Mouse (Mus musculus) megakaryocyte, embryonic 14.5 days (primary cell): Measurements from ENCODE around the gene Txn1. TPM values are rescaled to one million over a fixed set of nuclear protein-coding genes. Genes with fewer than 3 reads are reported as not detected.

Experiments
- H3K27me3 ChIP-seq: replicated peaks from 2 replicates; pipeline ENCODE3; 2012; ENCODE audit warnings: inconsistent platforms
- H3K36me3 ChIP-seq: replicated peaks from 2 replicates; pipeline ENCODE3; 2012; ENCODE audit warnings: low read length, inconsistent platforms, mixed read lengths
- H3K4me1 ChIP-seq: 2 replicates; pipeline ENCODE4 v1.6.1; 2012; ENCODE audit warnings: inconsistent platforms
- H3K4me3 ChIP-seq: replicated peaks from 2 replicates; pipeline ENCODE3; 2012; ENCODE audit warnings: moderate library complexity, mild to moderate bottlenecking, inconsistent platforms
- H3K9me3 ChIP-seq: 2 replicates; pipeline ENCODE4 v1.6.1; 2012; ENCODE audit warnings: inconsistent platforms
- FLI1 ChIP-seq: IDR thresholded peaks from 2 replicates; pipeline ENCODE4 v1.6.1; 2012; ENCODE audit warnings: low read length, inconsistent platforms, mixed read lengths
- GATA1 ChIP-seq: IDR thresholded peaks from 3 replicates; pipeline ENCODE4 v1.6.1; 2012; ENCODE audit warnings: mixed read lengths, low read length, inconsistent platforms, borderline replicate concordance
- polyA plus RNA-seq: library from polyadenylated mRNA; stranded (reverse); fragments of >175 nt; gene quantifications from 2 replicates; pipeline ENCODE4 v1.2.3, GENCODE M21; 2012; ENCODE audit warnings: low replicate concordance; ENCODE audit not compliant: insufficient read depth

Txn1 gene
- polyA plus RNA-seq, 1 experiment: 23.7 TPM

- H3K4me3 ChIP-seq: peak overlapping the region; percentile 99
- H3K4me1 ChIP-seq: peaks cover 48% of the 10 kb centered on the region
- H3K27me3 ChIP-seq: no peaks in the 10 kb centered on the region
- no peaks in the 10 kb centered on the region for H3K9me3 ChIP-seq
- no peak for TF ChIP-seq FLI1
- no peak for TF ChIP-seq GATA1
- peaks cover 11% of the 10 kb centered on the region for H3K36me3 ChIP-seq
Observed at GRCm38 (mm10) chr4:57958098-57958497, 1.9 kb upstream of the Txn1 start.

- H3K4me3 ChIP-seq: peak overlapping the region; percentile 99
- peaks cover 54% of the 10 kb centered on the region for H3K4me1 ChIP-seq
- no peak for TF ChIP-seq GATA1
- no peak for TF ChIP-seq FLI1
- no peaks in the 10 kb centered on the region for H3K9me3 ChIP-seq
- no peaks in the 10 kb centered on the region for H3K27me3 ChIP-seq
- H3K36me3 ChIP-seq: peaks cover 14% of the 10 kb centered on the region
Observed at GRCm38 (mm10) chr4:57957200-57958085, 1.2 kb upstream of the Txn1 start.

- Histone ChIP-seq H3K9me3 (peaks cover 4% of the 10 kb centered on the region; the same call in 1 of the 2 replicates), H3K36me3 (peaks cover 33% of the 10 kb centered on the region), H3K27me3 (no peaks in the 10 kb centered on the region), H3K4me3 (peak overlapping the region; percentile 99), H3K4me1 (peaks cover 51% of the 10 kb centered on the region)
- TF ChIP-seq GATA1 (no peak), FLI1 (no peak)
Observed at GRCm38 (mm10) chr4:57955544-57955958, 660 bp downstream of the Txn1 start.

GRCm38 (mm10) chr4:57954991-57955390 lies 1.2 kb downstream of the Txn1 start:
- Histone ChIP-seq H3K36me3 (peaks cover 39% of the 10 kb centered on the region), H3K4me3 (peak overlapping the region; percentile 99), H3K4me1 (peaks cover 51% of the 10 kb centered on the region)

GRCm38 (mm10) chr4:57954580-57954979 lies 1.6 kb downstream of the Txn1 start:
- peak overlapping the region; percentile 99 for H3K4me3 ChIP-seq
- H3K4me1 ChIP-seq: peaks cover 54% of the 10 kb centered on the region
- H3K36me3 ChIP-seq: peaks cover 43% of the 10 kb centered on the region
- TF ChIP-seq FLI1 (no peak), GATA1 (no peak)
- peaks cover 4% of the 10 kb centered on the region; the same call in 1 of the 2 replicates for H3K9me3 ChIP-seq
- H3K27me3 ChIP-seq: no peaks in the 10 kb centered on the region

More at GRCm38 (mm10) chr4:57954991-57955390, 1.2 kb downstream of the Txn1 start:
- no peak for TF ChIP-seq GATA1
- no peak for TF ChIP-seq FLI1
- Histone ChIP-seq H3K9me3 (peaks cover 4% of the 10 kb centered on the region; the same call in 1 of the 2 replicates), H3K27me3 (no peaks in the 10 kb centered on the region)

- H3K9me3 ChIP-seq: peaks cover 4% of the 10 kb centered on the region; the same call in 1 of the 2 replicates
- TF ChIP-seq FLI1 (no peak), GATA1 (no peak)
- peaks cover 51% of the 10 kb centered on the region for H3K36me3 ChIP-seq
- H3K4me1 ChIP-seq: peaks cover 49% of the 10 kb centered on the region
- peak overlapping the region; percentile 74 for H3K4me3 ChIP-seq
- no peaks in the 10 kb centered on the region for H3K27me3 ChIP-seq
Observed at GRCm38 (mm10) chr4:57953796-57954195, 2.4 kb downstream of the Txn1 start.

GRCm38 (mm10) chr4:57952891-57953290 lies 3.3 kb downstream of the Txn1 start:
- peaks cover 60% of the 10 kb centered on the region for H3K36me3 ChIP-seq
- H3K4me3 ChIP-seq: no peak overlapping the region
- H3K9me3 ChIP-seq: peaks cover 4% of the 10 kb centered on the region; the same call in 1 of the 2 replicates
- H3K27me3 ChIP-seq: no peaks in the 10 kb centered on the region
- TF ChIP-seq GATA1 (no peak), FLI1 (no peak)
- H3K4me1 ChIP-seq: peaks cover 47% of the 10 kb centered on the region

- H3K9me3 ChIP-seq: peaks cover 4% of the 10 kb centered on the region; the same call in 1 of the 2 replicates
- H3K27me3 ChIP-seq: no peaks in the 10 kb centered on the region
- no peak for TF ChIP-seq GATA1
- TF ChIP-seq FLI1: no peak
- H3K4me3 ChIP-seq: peak overlapping the region; percentile 38
- peaks cover 46% of the 10 kb centered on the region for H3K4me1 ChIP-seq
- H3K36me3 ChIP-seq: peaks cover 64% of the 10 kb centered on the region
Observed at GRCm38 (mm10) chr4:57952416-57952815, 3.8 kb downstream of the Txn1 start.

GRCm38 (mm10) chr4:57949866-57950265 lies 6.3 kb downstream of the Txn1 start:
- peaks cover 44% of the 10 kb centered on the region for H3K4me1 ChIP-seq
- no peak for TF ChIP-seq FLI1
- no peak for TF ChIP-seq GATA1
- H3K4me3 ChIP-seq: no peak overlapping the region
- peaks cover 90% of the 10 kb centered on the region for H3K36me3 ChIP-seq
- no peaks in the 10 kb centered on the region for H3K27me3 ChIP-seq
- peaks cover 4% of the 10 kb centered on the region; the same call in 1 of the 2 replicates for H3K9me3 ChIP-seq

GRCm38 (mm10) chr4:57947476-57947875 lies 8.7 kb downstream of the Txn1 start:
- Histone ChIP-seq H3K4me3 (no peak overlapping the region), H3K27me3 (no peaks in the 10 kb centered on the region), H3K36me3 (peaks cover 99% of the 10 kb centered on the region), H3K9me3 (peaks cover 4% of the 10 kb centered on the region; the same call in 1 of the 2 replicates), H3K4me1 (peaks cover 22% of the 10 kb centered on the region)
- TF ChIP-seq GATA1 (no peak), FLI1 (no peak)
